Mouse (Mus musculus) embryonic stem cell, embryonic (primary cell): ENCODE results near the gene Mpv17.

ENCODE experiments used
- CTCF ChIA-PET, 4 experiments: fragments of 300-600 bp in 2 of 4; fragments of 350-600 bp in 2 of 4; sonication (Branson Sonifier 250); formaldehyde crosslinking; loops; one replicate each; lab custom pipeline; 2022; ENCODE audit warnings: inconsistent platforms in 2 of 4; lab: Charles Lee
- POLR2A ChIA-PET, 4 experiments: fragments of 300-600 bp in 2 of 4; fragments of 350-600 bp in 2 of 4; sonication (Branson Sonifier 250); formaldehyde crosslinking; loops; one replicate each; lab custom pipeline; 2022; ENCODE audit warnings: antibody characterized with exemption in 4 of 4, inconsistent platforms in 1 of 4; lab: Charles Lee

Mpv17 gene

GRCm38 (mm10) chr5:31105814-31106335 is 48.2 kb downstream of the Mpv17 start, which contains the start of gene Dnajc5g:
Gene Dnajc5g (plus strand): TSS chr5:31106285.
- POLR2A ChIA-PET = interaction anchor here in 3 of 4 experiments (1.1 to 6.0 kb wide), 9 partner anchors 11 to 156 kb away, joined by 3 to 53 read pairs (median 5); partner anchors contain the start of gene Trim54 (in 2 of the 3)
- CTCF ChIA-PET = interaction anchor here in 2 of 4 experiments (0.6 to 1.8 kb wide), 5 partner anchors 11 to 106 kb away, joined by 3 to 7 read pairs (median 4); partner anchors contain the start of gene Trim54 (in 1 of the 2)

- POLR2A ChIA-PET = interaction anchor here (0.5 to 7.6 kb wide), 37 partner anchors 9 to 384 kb away, joined by 3 to 63 read pairs (median 4); partner anchors contain the start of genes Atraid (in 3 of the 4), Slc5a6 (in 3 of the 4), Trim54 (in 3 of the 4) and Cad (in 2 of the 4)
- CTCF ChIA-PET = interaction anchor here in 3 of 4 experiments (0.6 to 2.6 kb wide), 10 partner anchors 12 to 354 kb away, joined by 3 to 20 read pairs (median 4); partner anchors contain the start of genes Atraid (in 1 of the 3), Slc30a3 (in 1 of the 3), Slc5a6 (in 1 of the 3) and Trim54 (in 1 of the 3)
These were observed 58.2 kb downstream of the Mpv17 start for GRCm38 (mm10) chr5:31095711-31096480.

- ChIA-PET CTCF (interaction anchor here (0.5 to 2.6 kb wide), 15 partner anchors 13 to 493 kb away, joined by 3 to 20 read pairs (median 4); partner anchors contain the start of genes Atraid (in 2 of the 4), Slc5a6 (in 2 of the 4), Trim54 (in 2 of the 4) and Slc30a3 (in 1 of the 4)), POLR2A (interaction anchor here in 3 of 4 experiments (0.7 to 7.6 kb wide), 39 partner anchors 8 to 384 kb away, joined by 3 to 63 read pairs (median 4); partner anchors contain the start of genes Atraid (in 3 of the 3), Slc5a6 (in 3 of the 3), Trim54 (in 3 of the 3) and Cad (in 2 of the 3))
These were observed 59.0 kb downstream of the Mpv17 start for GRCm38 (mm10) chr5:31094799-31095691.

GRCm38 (mm10) chr5:31094100-31094798 is 59.8 kb downstream of the Mpv17 start:
- ChIA-PET POLR2A (interaction anchor here in 3 of 4 experiments (0.6 to 7.6 kb wide), 29 partner anchors 10 to 139 kb away, joined by 3 to 63 read pairs (median 7); partner anchors contain the start of genes Trim54 (in 3 of the 3), Atraid (in 2 of the 3), Dnajc5g (in 2 of the 3) and Slc30a3 (in 2 of the 3)), CTCF (interaction anchor here (0.5 to 2.6 kb wide), 10 partner anchors 13 to 494 kb away, joined by 3 to 20 read pairs (median 4); partner anchors contain the start of gene Trim54 (in 2 of the 4))

GRCm38 (mm10) chr5:31093151-31094041 is 60.7 kb downstream of the Mpv17 start:
- ChIA-PET CTCF (interaction anchor here in 3 of 4 experiments (0.6 to 1.0 kb wide), 9 partner anchors 9 to 1058 kb away, joined by 3 to 6 read pairs (median 3); partner anchors contain the start of genes Dnajc5g (in 1 of the 3) and Slc30a3 (in 1 of the 3)), POLR2A (interaction anchor here in 3 of 4 experiments (0.6 to 7.6 kb wide), 27 partner anchors 9 to 204 kb away, joined by 3 to 63 read pairs (median 4); partner anchors contain the start of genes Atraid (in 2 of the 3), Slc5a6 (in 2 of the 3), Trim54 (in 2 of the 3) and Dnajc5g (in 1 of the 3))

- CTCF ChIA-PET = no interaction called here
- POLR2A ChIA-PET = interaction anchor here in 2 of 4 experiments (0.6 to 7.6 kb wide), 10 partner anchors 9 to 137 kb away, joined by 3 to 63 read pairs (median 12); partner anchors contain the start of genes Trim54 (in 2 of the 2), Atraid (in 1 of the 2), Gm29609 (in 1 of the 2) and Gtf3c2 (in 1 of the 2)
These were observed 61.6 kb downstream of the Mpv17 start for GRCm38 (mm10) chr5:31092231-31092975.
